Mouse (Mus musculus): ENCODE measurements at regions not wholly inside any gene's neighbourhood (a gene's known extent, or its start where the extent isn't known, plus 50 kb on each side); places are given as distances from the start of the nearest gene placed in this dataset.

- no peak for TF ChIP-seq FLI1 (IDR thresholded peaks at IDR 0.05; ENCODE audit: low read length)
- TF ChIP-seq GATA1 (IDR thresholded peaks at IDR 0.05; ENCODE audit: borderline replicate concordance, low read length) = no peak
These were observed 194.7 kb upstream of the Usp24 start for GRCm38 (mm10) chr4:106121306-106121705.

All from megakaryocyte, embryonic 14.5 days (primary cell).